Comparison of ENCODE assay signal across 8 mouse cellular contexts in the genomic region with DNA sequence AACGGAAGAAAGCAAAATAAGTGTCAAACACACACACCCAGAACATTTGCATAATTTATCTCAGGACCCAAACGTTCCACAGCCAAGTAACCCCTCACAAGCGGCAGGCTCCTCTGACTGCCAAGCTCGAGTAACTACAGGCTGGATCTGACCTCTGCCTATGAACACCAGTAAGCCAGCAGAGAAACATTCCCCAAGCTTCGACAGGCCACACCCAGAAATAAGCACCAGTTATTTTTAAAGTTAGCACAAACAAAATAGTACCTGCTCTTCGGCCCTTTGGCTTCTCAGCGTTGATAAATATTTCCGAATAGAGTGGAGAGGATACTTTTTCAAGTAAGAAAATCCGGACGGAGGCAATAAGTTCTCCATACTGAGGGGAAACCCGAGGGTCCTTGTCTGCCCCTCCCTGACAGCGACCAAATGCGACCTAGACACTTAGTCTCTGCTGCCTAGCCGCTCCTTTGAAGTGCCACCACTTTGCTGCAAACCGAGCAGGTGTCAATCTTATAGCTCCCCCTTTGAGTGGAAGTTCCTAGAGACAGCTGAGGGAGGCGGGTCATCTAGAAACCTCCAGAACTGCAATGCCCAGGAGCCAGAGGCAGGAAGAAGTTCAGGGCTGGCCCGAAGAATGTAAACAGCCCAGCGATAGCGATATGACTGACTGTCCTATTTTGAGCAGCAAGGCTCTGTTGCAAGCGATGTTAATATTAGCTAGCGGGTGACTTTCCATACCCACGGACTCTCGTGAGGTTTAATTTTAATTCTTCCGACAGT. TPM values are rescaled to one million over a fixed set of nuclear protein-coding genes. Genes with fewer than 3 reads are reported as not detected.
A peak's percentile ranks its signal among the peaks of the same experiment; 100 is the strongest.
DNase-seq lines count a peak whose midpoint lies in the region; ATAC-seq and TF ChIP-seq lines count a peak whose summit lies in the region.

No protein-coding gene starts in this region.

- H3K36me3 ChIP-seq in neural tube, embryonic 13.5 days: no peaks in the 10 kb centered on the region
- H3K36me3 ChIP-seq in kidney, adult 2 months (ENCODE audit: control insufficient read depth, insufficient read depth, low read length): no peaks in the 10 kb centered on the region

- TF ChIP-seq CTCF in kidney, adult 2 months (conservative IDR thresholded peaks at IDR 0.05; ENCODE audit: insufficient read depth, insufficient read length, low read depth, low read length): no peak

- H3K27me3 ChIP-seq in neural tube, embryonic 13.5 days: no peaks in the 10 kb centered on the region
- H3K27me3 ChIP-seq in kidney, adult 2 months (replicated peaks; ENCODE audit: control insufficient read depth, insufficient read depth, low read length): no peaks in the 10 kb centered on the region; the same call in 1 of the 2 replicates

- H3K4me3 ChIP-seq in neural tube, embryonic 13.5 days: no peak overlapping the region
- peak overlapping the region; percentile 16 for H3K4me3 ChIP-seq in kidney, adult 2 months (ENCODE audit: insufficient read depth, low read depth, low read length)

- H3K4me2 ChIP-seq in neural tube, embryonic 13.5 days: peak overlapping the region; percentile 12; the same call in 1 of the 2 replicates

- WGBS in neural tube, embryonic 13.5 days: 60% methylated on average over 24 of the region's 24 CpGs
- 19% methylated on average over 24 of the region's 24 CpGs for WGBS in kidney, adult 2 months

- H3K27ac ChIP-seq in neural tube, embryonic 13.5 days (replicated peaks): no peak overlapping the region
- no peak overlapping the region for H3K27ac ChIP-seq in kidney, adult 2 months (ENCODE audit: insufficient read depth, low read depth, low read length)

- H3K4me1 ChIP-seq in neural tube, embryonic 13.5 days (replicated peaks): peaks cover 48% of the 10 kb centered on the region
- H3K4me1 ChIP-seq in kidney, adult 2 months (ENCODE audit: control insufficient read depth, insufficient read depth, low read length): peaks cover 2% of the 10 kb centered on the region; the same call in 1 of the 2 replicates

- no peak overlapping the region for H3K9ac ChIP-seq in neural tube, embryonic 13.5 days

- no peak for DNase-seq in neural tube, embryonic 10.5 days (ENCODE audit: extremely low spot score, low spot score)
- DNase-seq in gastrocnemius, adult 8-10 months (ENCODE audit: low spot score in 2 of 2): peak; percentile 51 to 74
- peak; percentile 24 for DNase-seq in kidney, adult 2 months
- DNase-seq in lung, postnatal 25 days (ENCODE audit: low spot score): peak; percentile 28
- no peak for DNase-seq in cerebellum, adult 8-10 months
- DNase-seq in right cerebral cortex, postnatal 25 days: no peak

- no peak for TF ChIP-seq POLR2A in kidney, adult 2 months (IDR thresholded peaks at IDR 0.05; ENCODE audit: low read depth, low read length)

- no peaks in the 10 kb centered on the region for H3K9me3 ChIP-seq in neural tube, embryonic 13.5 days

- no peak for ATAC-seq in neural tube, embryonic 13.5 days (ENCODE audit: low read depth)
- no peak for ATAC-seq in activated CD4-positive, CD25-positive, alpha-beta regulatory T cell, adult 4 months

RNA-seq across cellular contexts. Expression of gene Atp2c1, which starts 6.2 kb away (rescaled TPM):
- polyA plus RNA-seq in neural tube, embryonic 13.5 days (2015; fragmentation: Nextera tagmentation; extraction: Ambion mirVana): 97.1 and 100 TPM in 2 replicates
- total RNA-seq in gastrocnemius, adult 8-10 months (2022): 10 to 100 TPM; 35.6 to 44.4 (median 42.8) TPM
- polyA plus RNA-seq in kidney, adult 2 months (2012; rRNA removed): 59.9 and 69.5 TPM in 2 replicates
- polyA plus RNA-seq in activated CD4-positive, CD25-positive, alpha-beta regulatory T cell, adult 4 months (2017; shearing (Covaris generic)): 10 to 100 TPM; 19.7 to 19.9 TPM

Comparison
In these comparisons a context has a peak if more than half of its experiments do, and no peak if none do; other contexts are left out.
1. DNase-seq: peak in gastrocnemius, adult 8-10 months (2 of 2), kidney, adult 2 months (single experiment) and lung, postnatal 25 days (single experiment); none in neural tube, embryonic 10.5 days (single experiment), cerebellum, adult 8-10 months (single experiment) and right cerebral cortex, postnatal 25 days (single experiment).